Mouse (Mus musculus) layer of hippocampus, adult 18-20 months (tissue): ENCODE results near the gene Olfr1032. TPM values are rescaled to one million over a fixed set of nuclear protein-coding genes. Genes with fewer than 3 reads are reported as not detected.
"Not testable (repeated sequence)": the region's sequence is repeated elsewhere in the genome, so short reads cannot be mapped to it uniquely, and the experiment has no call there.

Experiments used
- DNase-seq, 2 experiments: peaks; one replicate each; pipeline ENCODE4 v3.0.0; 2022; ENCODE audit warnings: low spot score in 2 of 2
- long read RNA-seq: library from polyadenylated mRNA; stranded (forward); transcript quantifications from one replicate; pipeline ENCODE4 v2.0.0, GENCODE M21; 2021
- total RNA-seq, 2 experiments: library from RNA; stranded (reverse); gene quantifications; 2 replicates each; pipeline ENCODE4 v1.2.3; 2021

Gene Olfr1032
- total RNA-seq, result not detected
- long read RNA-seq, result 0 reads

- DNase-seq, result no peak
Measured at GRCm38 (mm10) chr2:86005240-86005639, at the start of gene Olfr1032. Olfr1032 (plus strand) TSS chr2:86005540.

- no peak for DNase-seq
Measured at GRCm38 (mm10) chr2:85973595-85973994, 31.7 kb upstream of the Olfr1032 start, which contains the start of gene Olfr1029. Olfr1029 (plus strand) TSS chr2:85973895.

- no peak for DNase-seq
Measured at GRCm38 (mm10) chr2:85978976-85979375, 26.4 kb upstream of the Olfr1032 start, which contains the start of gene Olfr1030. Olfr1030 (plus strand) TSS chr2:85979276.

- DNase-seq, result no peak
Measured at GRCm38 (mm10) chr2:85990004-85990403, 15.3 kb upstream of the Olfr1032 start, which contains the start of gene Olfr1031. Olfr1031 (plus strand) TSS chr2:85990304.

GRCm38 (mm10) chr2:86020406-86020805 lies 15.1 kb downstream of the Olfr1032 start, which contains the start of gene Olfr1033:
Olfr1033 (plus strand) TSS chr2:86020633.
- not testable (repeated sequence) for DNase-seq

- DNase-seq, result not testable (repeated sequence)
Measured at GRCm38 (mm10) chr2:86021518-86021917, 16.2 kb downstream of the Olfr1032 start.

- no peak for DNase-seq
Measured at GRCm38 (mm10) chr2:86045561-86045960, 40.2 kb downstream of the Olfr1032 start, which contains the start of gene Olfr1034. Olfr1034 (plus strand) TSS chr2:86045861.

- not testable (repeated sequence) for DNase-seq
Measured at GRCm38 (mm10) chr2:86050777-86051176, 45.4 kb downstream of the Olfr1032 start.

Other genes starting within 250 kb of the Olfr1032 start
- gene Olfr1012, start 242.8 kb upstream of the Olfr1032 start, total RNA-seq, result not detected
- not detected for gene Olfr1013, start 238.4 kb upstream of the Olfr1032 start, total RNA-seq
- not detected for gene Olfr1014, start 232.8 kb upstream of the Olfr1032 start, total RNA-seq
- not detected for gene Olfr1015, start 223.5 kb upstream of the Olfr1032 start, total RNA-seq
- not detected for gene Olfr1016, start 203.0 kb upstream of the Olfr1032 start, total RNA-seq
- not detected for gene Olfr1018, start 187.1 kb upstream of the Olfr1032 start, total RNA-seq
- gene Olfr1019, start 160.1 kb upstream of the Olfr1032 start, total RNA-seq, result not detected
- gene Olfr1020, start 158.5 kb upstream of the Olfr1032 start, total RNA-seq, result not detected
- not detected for gene Olfr1022, start 136.9 kb upstream of the Olfr1032 start, total RNA-seq
- not detected for gene Olfr1023, start 119.9 kb upstream of the Olfr1032 start, total RNA-seq
- gene Olfr1024, start 100.5 kb upstream of the Olfr1032 start, total RNA-seq, result not detected
- gene Olfr1025-ps1, start 90.3 kb upstream of the Olfr1032 start, total RNA-seq, result not detected
- not detected for gene Olfr1026, start 84.0 kb upstream of the Olfr1032 start, total RNA-seq
- gene Olfr1028, start 55.1 kb upstream of the Olfr1032 start, total RNA-seq, result not detected
- not detected for gene Olfr1029, start 31.6 kb upstream of the Olfr1032 start, total RNA-seq
- not detected for gene Olfr1030, start 26.3 kb upstream of the Olfr1032 start, total RNA-seq
- not detected for gene Olfr1031, start 15.2 kb upstream of the Olfr1032 start, total RNA-seq
- gene Olfr1033, start 15.1 kb downstream of the Olfr1032 start, total RNA-seq, result not detected
- not detected for gene Olfr1034, start 40.3 kb downstream of the Olfr1032 start, total RNA-seq
- not detected for gene Olfr1036, start 68.5 kb downstream of the Olfr1032 start, total RNA-seq
- gene Olfr1037, start 81.8 kb downstream of the Olfr1032 start, total RNA-seq, result not detected
- not detected for gene Olfr1039, start 130.4 kb downstream of the Olfr1032 start, total RNA-seq
- gene Olfr1040, start 141.2 kb downstream of the Olfr1032 start, total RNA-seq, result not detected
- not detected for gene Olfr1042, start 156.3 kb downstream of the Olfr1032 start, total RNA-seq
- not detected for gene Olfr1043, start 162.0 kb downstream of the Olfr1032 start, total RNA-seq
- not detected for gene Olfr1044, start 172.3 kb downstream of the Olfr1032 start, total RNA-seq
- not detected for gene Olfr52, start 180.1 kb downstream of the Olfr1032 start, total RNA-seq
- not detected for gene Olfr1045, start 197.5 kb downstream of the Olfr1032 start, total RNA-seq
- not detected for gene Olfr1046, start 213.8 kb downstream of the Olfr1032 start, total RNA-seq
- gene Olfr1047, start 225.9 kb downstream of the Olfr1032 start, total RNA-seq, result not detected
- not detected for gene Olfr1048, start 234.7 kb downstream of the Olfr1032 start, total RNA-seq